Mouse (Mus musculus) MEL (cell line): ENCODE data around the gene Ap1s3.

ENCODE experiments used
- CTCF ChIP-seq, 3 experiments: IDR thresholded peaks in 2 of 3; conservative IDR thresholded peaks in 1 of 3; 2 replicates each; pipeline ENCODE4 v1.5.1; 2011 to 2012; ENCODE audit warnings: low read length in 3 of 3, low read depth in 2 of 3, mild to moderate bottlenecking in 2 of 3, improper control_type of control experiment in 1 of 3, inconsistent platforms in 1 of 3, mixed read lengths in 1 of 3, moderate library complexity in 1 of 3; ENCODE audit not compliant: control insufficient read depth in 1 of 3, insufficient read depth in 1 of 3, poor library complexity in 1 of 3, severe bottlenecking in 1 of 3
- E2F4 ChIP-seq: IDR thresholded peaks from 2 replicates; pipeline ENCODE4 v1.6.1; 2011; ENCODE audit warnings: low read depth, low read length, improper control_type of control experiment, borderline replicate concordance
- GATA1 ChIP-seq: IDR thresholded peaks from 2 replicates; pipeline ENCODE4 v1.6.1; 2011; ENCODE audit warnings: low read depth, low read length, improper control_type of control experiment
- NELFE ChIP-seq: IDR thresholded peaks from 2 replicates; pipeline ENCODE4 v1.6.1; 2011; ENCODE audit warnings: low read depth, low read length, improper control_type of control experiment
- POLR2A ChIP-seq, 2 experiments: IDR thresholded peaks; 2 replicates each; pipeline ENCODE4 v1.6.1; 2011 to 2012; ENCODE audit warnings: low read length in 2 of 2, mild to moderate bottlenecking in 2 of 2, control low read depth in 1 of 2, improper control_type of control experiment in 1 of 2, low read depth in 1 of 2, moderate library complexity in 1 of 2; ENCODE audit not compliant: control insufficient read depth in 1 of 2, insufficient read depth in 1 of 2, poor library complexity in 1 of 2

- TF ChIP-seq E2F4 (no peak), GATA1 (no peak), NELFE (no peak), CTCF (IDR thresholded peaks at IDR 0.05 in 2 of 3, conservative IDR thresholded peaks at IDR 0.05 in 1 of 3; ENCODE audit: control insufficient read depth in 1 of 3, insufficient read depth in 1 of 3, low read depth in 2 of 3, low read length in 3 of 3, poor library complexity in 1 of 3, severe bottlenecking in 1 of 3) (no peak), POLR2A (IDR thresholded peaks at IDR 0.05; ENCODE audit: control insufficient read depth in 1 of 2, insufficient read depth in 1 of 2, low read depth in 1 of 2, low read length in 2 of 2, poor library complexity in 1 of 2) (no peak)
These were observed 80.7 kb downstream of the Ap1s3 start for GRCm38 (mm10) chr1:79591091-79591490.
